Mouse (Mus musculus) left cerebral cortex, postnatal 25 days (tissue): ENCODE measurements at regions not wholly inside any gene's neighbourhood (a gene's known extent, or its start where the extent isn't known, plus 50 kb on each side); places are given as distances from the start of the nearest gene placed in this dataset.

Experiments used
- DNase-seq, 2 experiments: peaks; one replicate each; pipeline ENCODE4 v3.0.0; 2022; ENCODE audit warnings: low spot score in 2 of 2, mixed read lengths in 1 of 2
- intact Hi-C: fragments of 180-260 bp; cut with DNase I; formaldehyde crosslinking; loops from one replicate; pipeline ENCODE4 v1.15.1; 2025

GRCm38 (mm10) chr2:10788509-10788908 is 383.4 kb upstream of the Prkcq start:
- intact Hi-C loops, result no loop called here
- DNase-seq, result peak; percentile 48 to 88

DNA sequence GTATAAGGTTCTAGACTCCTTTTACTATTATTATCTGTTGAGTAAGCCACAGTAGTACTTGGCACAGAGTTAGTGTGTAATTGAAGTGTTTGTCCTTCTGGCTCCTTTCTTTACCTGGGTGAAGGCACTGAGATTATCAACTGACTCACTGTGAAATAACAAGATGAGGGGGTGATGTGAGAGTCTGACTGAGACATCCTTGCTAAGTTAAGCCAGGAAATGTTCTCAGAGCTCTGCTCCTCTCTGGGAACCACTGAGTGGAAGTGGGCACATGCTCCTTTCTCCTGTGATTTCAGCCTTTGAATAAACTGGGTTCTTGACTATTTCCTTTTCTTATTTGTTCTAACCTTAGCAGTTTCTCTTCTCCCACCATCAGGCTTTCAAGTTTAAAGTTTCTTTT is 380.7 kb upstream of the Prkcq start:
- intact Hi-C loops, result no loop called here
- DNase-seq, result peak in 1 of 2 experiments; percentile 52

GRCm38 (mm10) chr2:10816374-10816773 is 355.5 kb upstream of the Prkcq start:
- no peak for DNase-seq
- intact Hi-C loops, result no loop called here

- intact Hi-C loops, result loop anchor here (1.0 to 10.0 kb wide), 5 partner anchors 8 to 453 kb away; partner anchors contain the start of gene Sfmbt2
- DNase-seq, result peak; percentile 52 to 62
Observed at GRCm38 (mm10) chr2:10825278-10826133, 346.4 kb upstream of the Prkcq start.

- intact Hi-C loops, result loop anchor here (5.0 to 10.0 kb wide), 3 partner anchors 236 to 454 kb away; partner anchors contain the start of gene Sfmbt2
- DNase-seq, result no peak
Observed at GRCm38 (mm10) chr2:10826134-10826767, 345.7 kb upstream of the Prkcq start.

DNA sequence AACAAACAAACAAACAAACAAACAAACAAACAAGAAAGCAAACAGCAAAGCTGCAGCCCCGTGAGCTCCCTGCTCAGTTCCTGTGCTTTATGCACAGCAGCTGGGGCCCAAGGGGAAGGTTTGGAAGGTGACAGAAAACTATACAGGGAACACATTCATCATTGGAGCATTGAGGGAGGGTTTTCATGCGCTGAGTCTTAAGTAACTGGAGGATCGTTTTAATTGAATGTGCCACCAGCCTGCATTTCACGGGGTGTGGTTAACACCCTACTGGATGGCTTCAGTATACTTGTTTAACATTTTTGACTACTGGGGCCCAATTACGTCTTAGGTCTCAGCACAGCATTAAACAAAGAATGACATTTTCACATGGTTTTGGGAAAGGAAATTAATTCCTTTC is 331.9 kb upstream of the Prkcq start:
- intact Hi-C loops, result no loop called here
- DNase-seq, result no peak

GRCm38 (mm10) chr2:10861654-10862292 is 310.1 kb upstream of the Prkcq start:
- intact Hi-C loops, result no loop called here
- DNase-seq, result no peak

GRCm38 (mm10) chr2:10864451-10864850 is 307.5 kb upstream of the Prkcq start:
- no peak for DNase-seq
- intact Hi-C loops, result no loop called here

GRCm38 (mm10) chr2:10874303-10874702 is 297.6 kb upstream of the Prkcq start:
- intact Hi-C loops, result no loop called here
- peak; percentile 52 to 81 for DNase-seq

DNA sequence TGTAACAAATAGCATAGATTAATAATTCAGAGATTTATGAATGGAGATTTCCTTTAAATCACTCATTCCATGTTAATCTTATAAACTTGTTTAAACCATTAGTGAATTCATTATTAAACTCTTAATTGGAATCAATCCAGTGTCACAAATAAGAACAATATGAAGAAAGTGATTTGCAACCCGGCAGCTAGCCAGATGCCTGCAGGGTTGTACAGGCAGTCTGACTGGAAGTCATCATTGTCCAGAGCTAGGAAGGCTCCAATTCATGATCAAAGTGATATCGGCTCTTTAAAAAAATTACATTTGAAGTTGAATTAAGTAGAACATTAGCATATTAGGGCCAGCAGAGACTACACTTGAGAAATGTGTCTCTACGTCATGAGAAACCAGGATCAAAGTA is 270.0 kb upstream of the Prkcq start:
- DNase-seq, result no peak
- intact Hi-C loops, result no loop called here

- DNase-seq, result no peak
- intact Hi-C loops, result no loop called here
Observed at GRCm38 (mm10) chr2:10919955-10920354, 252.0 kb upstream of the Prkcq start.

DNA sequence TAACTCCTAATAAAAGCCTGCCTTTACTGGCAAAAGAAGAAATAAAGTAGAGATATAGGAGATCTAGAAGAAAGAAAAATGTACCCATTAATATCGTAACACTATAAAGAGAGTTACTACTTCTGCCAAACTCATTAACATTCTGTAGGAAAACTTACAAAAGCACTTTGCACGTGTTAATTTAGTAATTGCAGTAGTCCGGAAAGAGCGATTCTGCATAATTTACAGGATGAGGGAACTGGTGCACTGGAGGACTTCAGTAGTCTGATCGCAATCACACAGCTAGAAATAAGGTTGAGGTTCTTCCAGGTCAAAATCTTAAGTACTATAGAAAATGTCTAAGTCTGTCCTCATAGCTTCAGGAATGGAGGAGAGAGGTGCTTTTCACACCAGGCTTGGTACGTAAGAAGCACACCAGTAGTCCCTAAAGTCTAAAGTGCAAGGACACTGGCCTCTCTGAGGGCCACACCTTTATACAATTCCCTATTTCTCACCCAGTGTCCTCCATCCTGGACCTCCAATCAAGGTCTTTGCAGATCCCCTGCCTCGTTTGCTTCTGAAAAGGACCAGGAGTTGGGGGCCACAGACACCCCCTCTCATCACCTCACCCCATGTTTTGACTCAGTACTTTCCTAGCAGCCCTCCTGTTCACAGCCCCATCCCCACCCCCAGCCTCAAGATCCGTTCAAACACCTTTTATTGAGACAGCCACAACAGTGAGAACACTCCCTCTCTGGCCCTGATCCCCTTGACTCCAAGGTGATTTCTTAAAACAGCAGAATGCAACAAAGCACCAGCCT is 251.0 kb upstream of the Prkcq start:
- intact Hi-C loops, result no loop called here
- no peak for DNase-seq

DNA sequence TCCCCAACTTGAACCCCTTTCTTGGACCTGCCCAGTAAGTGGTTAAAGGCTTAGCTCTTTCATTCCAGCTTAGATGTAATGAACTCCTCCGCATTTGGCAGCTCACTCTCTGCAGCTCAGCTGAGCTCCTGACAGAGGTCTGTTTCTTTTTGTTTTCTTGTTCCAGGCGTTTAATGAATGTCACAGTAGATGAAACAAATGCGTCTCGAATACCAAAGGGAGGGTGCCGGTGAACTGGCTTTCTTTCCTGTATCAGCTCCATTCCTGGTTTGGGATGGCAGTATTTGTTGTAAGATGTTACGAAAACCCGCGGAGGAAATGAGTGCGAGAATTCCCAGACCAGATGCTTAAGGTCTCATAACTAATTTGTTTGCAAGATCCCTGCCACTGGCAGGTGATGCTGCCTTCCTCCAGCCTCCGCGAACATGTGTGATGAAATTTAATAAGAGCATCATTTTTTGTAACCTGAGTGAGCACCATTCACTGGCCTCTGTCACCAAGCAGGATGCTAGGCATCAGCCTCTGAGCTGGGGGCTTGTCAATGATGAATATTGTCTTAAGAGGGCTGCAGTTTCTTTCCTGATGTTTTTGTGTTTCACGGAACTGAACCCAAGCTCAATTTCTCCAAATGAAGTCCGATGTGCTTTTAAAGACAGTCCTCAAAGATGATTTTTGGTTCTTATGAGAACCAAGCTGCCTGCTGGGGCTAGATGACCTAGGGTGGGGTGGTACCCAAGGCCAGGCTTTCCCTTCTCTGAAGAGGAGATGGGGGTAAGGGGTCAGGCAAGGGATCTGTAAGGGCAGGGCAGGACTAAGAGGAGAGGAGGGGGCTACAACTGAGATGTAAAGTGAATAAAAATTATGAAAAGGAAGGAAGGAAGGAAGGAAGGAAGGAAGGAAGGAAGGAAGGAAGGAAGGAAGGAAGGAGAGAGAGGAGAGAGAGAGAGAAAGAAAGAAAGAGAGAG is 250.1 kb upstream of the Prkcq start:
- intact Hi-C loops, result no loop called here
- peak; percentile 18 to 42 for DNase-seq

DNA sequence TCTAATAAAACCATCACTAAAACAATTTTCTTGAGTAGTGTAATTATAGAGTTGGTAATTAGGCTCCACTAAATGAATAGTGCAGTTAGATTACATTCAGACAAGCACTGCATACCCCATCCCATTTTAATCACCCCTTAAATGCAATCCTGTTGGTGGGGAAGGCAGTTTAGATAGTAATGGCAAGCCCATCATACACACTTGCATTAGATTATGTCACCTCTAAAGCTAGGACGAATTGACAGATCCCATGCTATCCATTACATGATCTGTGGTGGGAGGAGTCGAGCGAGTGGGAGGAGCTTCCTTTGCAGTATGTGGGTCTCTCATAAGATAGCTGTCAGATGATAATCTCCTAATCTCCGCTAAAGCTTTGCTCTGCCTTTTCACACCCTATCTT is 247.9 kb upstream of the Prkcq start:
- intact Hi-C loops, result no loop called here
- DNase-seq, result no peak

- no peak for DNase-seq
- intact Hi-C loops, result no loop called here
Observed at GRCm38 (mm10) chr2:10925361-10925760, 246.5 kb upstream of the Prkcq start.

DNA sequence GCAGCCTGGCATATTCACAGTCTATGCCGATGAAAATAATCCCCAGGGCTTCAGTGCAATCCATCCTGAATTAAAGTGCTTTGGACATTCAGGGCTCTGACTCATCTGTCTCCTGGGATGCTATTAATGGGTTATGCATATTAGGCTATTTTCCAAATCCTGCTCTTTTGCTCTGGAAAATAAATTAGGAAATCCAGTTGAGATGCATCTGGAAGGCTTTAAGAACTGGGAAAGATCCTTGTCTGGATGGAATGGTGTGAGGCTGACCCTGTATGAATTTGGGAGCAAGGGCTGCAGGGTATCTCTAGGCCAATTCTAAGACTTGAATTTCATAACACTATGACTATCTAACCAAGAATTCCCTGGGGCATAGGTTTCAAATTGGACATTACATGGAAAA is 234.5 kb upstream of the Prkcq start:
- no peak for DNase-seq
- intact Hi-C loops, result no loop called here

GRCm38 (mm10) chr2:10965224-10965623 is 206.7 kb upstream of the Prkcq start:
- no peak for DNase-seq
- intact Hi-C loops, result no loop called here

- intact Hi-C loops, result no loop called here
- no peak for DNase-seq
Observed at GRCm38 (mm10) chr2:10966891-10967290, 205.0 kb upstream of the Prkcq start.
